Comparison of ENCODE assay signal across 22 mouse cellular contexts in genomic region chr3:116914374-116914773, GRCm38 (mm10). TPM values are rescaled to one million over a fixed set of nuclear protein-coding genes. Genes with fewer than 3 reads are reported as not detected.
DNase-seq lines count a peak whose midpoint lies in the region; ATAC-seq and TF ChIP-seq lines count a peak whose summit lies in the region.
"Had no signal": no experiment of that assay in that cellular context is flagged by ENCODE, and none has a peak within 500 bp of the region (broad histone marks: within the 10 kb centered on the region; RNA-seq: fewer than 3 reads in every experiment).

No protein-coding gene starts in this region.

- H3K27me3 ChIP-seq in heart, embryonic 15.5 days, result no peaks in the 10 kb centered on the region
- no peaks in the 10 kb centered on the region for H3K27me3 ChIP-seq in heart, embryonic 12.5 days (replicated peaks)
- H3K27me3 ChIP-seq in heart, postnatal 0 days (ENCODE audit: control insufficient read depth, insufficient read depth, low read length), result no peaks in the 10 kb centered on the region
- H3K27me3 ChIP-seq: embryonic facial prominence, embryonic 15.5 days; forebrain, embryonic 15.5 days; hindbrain, embryonic 12.5 days had no signal

- no peaks in the 10 kb centered on the region for H3K9me3 ChIP-seq in heart, embryonic 15.5 days (replicated peaks)
- H3K9me3 ChIP-seq in heart, embryonic 12.5 days (replicated peaks), result no peaks in the 10 kb centered on the region
- H3K9me3 ChIP-seq in heart, postnatal 0 days (replicated peaks; ENCODE audit: control insufficient read depth, low read length), result no peaks in the 10 kb centered on the region
- H3K9me3 ChIP-seq: embryonic facial prominence, embryonic 15.5 days; forebrain, embryonic 15.5 days; hindbrain, embryonic 12.5 days had no signal

- peak; percentile 14 to 26 for DNase-seq in heart, adult 18-20 months
- no peak for DNase-seq in heart, adult 8-10 months (ENCODE audit: low spot score)
- peak; percentile 31 for DNase-seq in heart, postnatal 0 days (ENCODE audit: low spot score)
- DNase-seq in embryo, embryonic 11 days, result no peak
- no peak for DNase-seq in lung, postnatal 14 days
- DNase-seq: adrenal gland, adult 8-10 months; adrenal gland, postnatal 36 days; cerebellum, adult 2 months; gastrocnemius, postnatal 36 days; kidney, adult 8-10 months had no signal

- no peak for TF ChIP-seq EP300 in heart, postnatal 0 days (IDR thresholded peaks at IDR 0.05; ENCODE audit: low read depth)

- H3K4me3 ChIP-seq in heart, embryonic 15.5 days, result no peak overlapping the region
- no peak overlapping the region for H3K4me3 ChIP-seq in heart, embryonic 12.5 days
- no peak overlapping the region for H3K4me3 ChIP-seq in heart, postnatal 0 days (ENCODE audit: low read depth, low read length)
- H3K4me3 ChIP-seq: embryonic facial prominence, embryonic 15.5 days; forebrain, embryonic 15.5 days; hindbrain, embryonic 12.5 days had no signal

- no peaks in the 10 kb centered on the region; the same call in 1 of the 2 replicates for H3K36me3 ChIP-seq in heart, embryonic 15.5 days
- no peaks in the 10 kb centered on the region for H3K36me3 ChIP-seq in heart, embryonic 12.5 days
- 0 out of 2 replicates have a peak, but pooled peaks cover 15% of the 10 kb centered on the region for H3K36me3 ChIP-seq in heart, postnatal 0 days (replicated peaks; ENCODE audit: control insufficient read depth, insufficient read depth, low read length)
- H3K36me3 ChIP-seq: embryonic facial prominence, embryonic 15.5 days; forebrain, embryonic 15.5 days; hindbrain, embryonic 12.5 days had no signal

- no peak overlapping the region for H3K4me2 ChIP-seq in heart, embryonic 15.5 days
- no peak overlapping the region for H3K4me2 ChIP-seq in heart, embryonic 12.5 days
- H3K4me2 ChIP-seq in heart, postnatal 0 days (ENCODE audit: low read depth, low read length), result no peak overlapping the region
- H3K4me2 ChIP-seq: embryonic facial prominence, embryonic 15.5 days; forebrain, embryonic 15.5 days; hindbrain, embryonic 12.5 days had no signal

- H3K9ac ChIP-seq in heart, embryonic 15.5 days, result no peak overlapping the region
- H3K9ac ChIP-seq in heart, embryonic 12.5 days, result no peak overlapping the region
- H3K9ac ChIP-seq in heart, postnatal 0 days (replicated peaks; ENCODE audit: low read depth, low read length), result no peak overlapping the region
- H3K9ac ChIP-seq: embryonic facial prominence, embryonic 15.5 days; forebrain, embryonic 15.5 days; hindbrain, embryonic 12.5 days had no signal

- H3K27ac ChIP-seq in heart, embryonic 15.5 days, result peak overlapping the region; percentile 26; the same call in 1 of the 2 replicates
- no peak overlapping the region for H3K27ac ChIP-seq in heart, embryonic 12.5 days (ENCODE audit: poor library complexity, severe bottlenecking)
- peak overlapping the region; percentile 7 for H3K27ac ChIP-seq in heart, postnatal 0 days (ENCODE audit: low read depth)
- H3K27ac ChIP-seq: embryonic facial prominence, embryonic 15.5 days; forebrain, embryonic 15.5 days; hindbrain, embryonic 12.5 days had no signal

- 58% methylated on average over 6 of the region's 6 CpGs for WGBS in heart, embryonic 15.5 days
- WGBS in heart, embryonic 12.5 days, result 62% methylated on average over 6 of the region's 6 CpGs
- WGBS in heart, postnatal 0 days, result 33% methylated on average over 6 of the region's 6 CpGs

- TF ChIP-seq CTCF in heart, postnatal 0 days (IDR thresholded peaks at IDR 0.05; ENCODE audit: low read depth), result no peak

- peaks cover 7% of the 10 kb centered on the region; the same call in 1 of the 2 replicates for H3K4me1 ChIP-seq in heart, embryonic 15.5 days (replicated peaks)
- peaks cover 6% of the 10 kb centered on the region; the same call in 1 of the 2 replicates for H3K4me1 ChIP-seq in heart, embryonic 12.5 days (replicated peaks)
- no peaks in the 10 kb centered on the region for H3K4me1 ChIP-seq in heart, postnatal 0 days (ENCODE audit: control insufficient read depth, insufficient read depth)
- H3K4me1 ChIP-seq: embryonic facial prominence, embryonic 15.5 days; forebrain, embryonic 15.5 days; hindbrain, embryonic 12.5 days had no signal

- ATAC-seq in heart, embryonic 15.5 days (replicated peaks; ENCODE audit: insufficient number of reproducible peaks, insufficient read depth, low FRiP score, low read depth), result no peak
- ATAC-seq in heart, embryonic 12.5 days (ENCODE audit: insufficient number of reproducible peaks, low FRiP score), result no peak
- ATAC-seq in heart, postnatal 0 days (ENCODE audit: insufficient read depth, low read depth), result peak; percentile 77
- ATAC-seq: forebrain, embryonic 15.5 days; hindbrain, embryonic 16.5 days; inflammation-experienced regulatory T-cells, adult 6 months; intestine, postnatal 0 days had no signal

RNA-seq across cellular contexts. Expression of gene 4930455H04Rik, which starts 53.7 kb away (rescaled TPM):
- total RNA-seq in heart, adult 18-20 months (2021), result under 1 TPM in 1 of 2 experiments, not detected in 1; 0.21 TPM
- not detected for total RNA-seq in heart, adult 8-10 months (2022)
- polyA plus RNA-seq in heart, embryonic 15.5 days (2015; fragmentation: Nextera tagmentation; extraction: Ambion mirVana), result not detected in 2 replicates
- not detected in 2 replicates for polyA plus RNA-seq in heart, embryonic 12.5 days (2016; fragmentation: Nextera tagmentation; extraction: Ambion mirVana)
- not detected in 2 replicates for total RNA-seq in heart, postnatal 0 days (2014; rRNA removed; ENCODE audit: low replicate concordance)
- polyA plus RNA-seq in heart, postnatal 0 days (2015; fragmentation: Nextera tagmentation; extraction: Ambion mirVana), result 0.11 TPM in 1 of 2 replicates, not detected in the other
- total RNA-seq: adrenal gland, adult 8-10 months; heart, postnatal 14 days had no signal
- polyA plus RNA-seq: C2C12; cerebellum, adult 2 months; embryonic facial prominence, embryonic 11.5 days; embryonic facial prominence, embryonic 15.5 days; forebrain, embryonic 11.5 days; forebrain, embryonic 15.5 days; hindbrain, embryonic 12.5 days; hindbrain, embryonic 16.5 days; inflammation-experienced regulatory T-cells, adult 6 months; intestine, postnatal 0 days had no signal

RNA-seq across cellular contexts. Expression of gene Palmd, which starts 54.4 kb away (rescaled TPM):
- 10 to 100 TPM; 46.9 to 50.3 TPM for total RNA-seq in heart, adult 18-20 months (2021)
- total RNA-seq in heart, adult 8-10 months (2022), result 10 to 100 TPM; 44.2 to 59.7 (median 53.0) TPM
- polyA plus RNA-seq in heart, embryonic 15.5 days (2015; fragmentation: Nextera tagmentation; extraction: Ambion mirVana), result 14.5 and 17.4 TPM in 2 replicates
- polyA plus RNA-seq in heart, embryonic 12.5 days (2016; fragmentation: Nextera tagmentation; extraction: Ambion mirVana), result 13.9 and 14.8 TPM in 2 replicates
- 7.9 and 10.9 TPM in 2 replicates for total RNA-seq in heart, postnatal 0 days (2014; rRNA removed; ENCODE audit: low replicate concordance)
- 23.2 and 29.7 TPM in 2 replicates for polyA plus RNA-seq in heart, postnatal 0 days (2015; fragmentation: Nextera tagmentation; extraction: Ambion mirVana)
- polyA plus RNA-seq: inflammation-experienced regulatory T-cells, adult 6 months had no signal

RNA-seq across cellular contexts. Expression of gene Frrs1, which starts 55.1 kb away (rescaled TPM):
- total RNA-seq in heart, adult 18-20 months (2021), result 1 to 10 TPM; 2.6 to 4.8 TPM
- total RNA-seq in heart, adult 8-10 months (2022), result 1 to 10 TPM; 2.3 to 4.7 (median 3.9) TPM
- 14.8 and 18.6 TPM in 2 replicates for polyA plus RNA-seq in heart, embryonic 15.5 days (2015; fragmentation: Nextera tagmentation; extraction: Ambion mirVana)
- 22.5 and 24.0 TPM in 2 replicates for polyA plus RNA-seq in heart, embryonic 12.5 days (2016; fragmentation: Nextera tagmentation; extraction: Ambion mirVana)
- total RNA-seq in heart, postnatal 0 days (2014; rRNA removed; ENCODE audit: low replicate concordance), result 3.2 and 4.4 TPM in 2 replicates
- polyA plus RNA-seq in heart, postnatal 0 days (2015; fragmentation: Nextera tagmentation; extraction: Ambion mirVana), result 9.8 and 9.9 TPM in 2 replicates

Comparison
In these comparisons a context has a peak if more than half of its experiments do, and no peak if none do; other contexts are left out.
1. DNase-seq: peak in heart, adult 18-20 months (2 of 2) and heart, postnatal 0 days (single experiment); none in heart, adult 8-10 months (single experiment), embryo, embryonic 11 days (single experiment) and lung, postnatal 14 days (single experiment).